Mouse (Mus musculus): ENCODE results near the gene Gm49353. TPM values are rescaled to one million over a fixed set of nuclear protein-coding genes. Genes with fewer than 3 reads are reported as not detected.

The Gm49353 gene
- polyA plus RNA-seq, 3 experiments from 2014 or later, result not detected

Other genes with a start within 250 kb of the Gm49353 start
- gene 2310057J18Rik, start 212.7 kb upstream of the Gm49353 start, polyA plus RNA-seq (2017; shearing (Covaris generic)), result not detected
- not detected for gene Soga3, start 55.1 kb upstream of the Gm49353 start, polyA plus RNA-seq (2017; shearing (Covaris generic))
- gene 9330159F19Rik, start 12.7 kb downstream of the Gm49353 start, polyA plus RNA-seq (2017; shearing (Covaris generic)), result not detected
- gene Echdc1, start 114.2 kb downstream of the Gm49353 start, polyA plus RNA-seq (2017; shearing (Covaris generic)), result 10 to 100 TPM; 27.4 to 38.1 (median 28.4) TPM
- 10 to 100 TPM; 57.6 to 69.4 (median 67.7) TPM for gene Rnf146, start 163.5 kb downstream of the Gm49353 start, polyA plus RNA-seq (2017; shearing (Covaris generic))